Mouse (Mus musculus): ENCODE results near the gene Dpagt1. TPM values are rescaled to one million over a fixed set of nuclear protein-coding genes. Genes with fewer than 3 reads are reported as not detected.
A peak's percentile ranks its signal among the peaks of the same experiment; 100 is the strongest.
"Not testable (repeated sequence)": the region's sequence is repeated elsewhere in the genome, so short reads cannot be mapped to it uniquely, and the experiment has no call there.

Gene Dpagt1
- polyA plus RNA-seq, 1 experiment from 2014 or later: 51.6 TPM

GRCm38 (mm10) chr9:44334396-44335330 is 8.8 kb downstream of the Dpagt1 start, which contains the start of gene H2afx:
Gene H2afx (plus strand): TSS chr9:44334694.
- Histone ChIP-seq H3K36me3 (ENCODE audit: control insufficient read depth, insufficient read depth, low read length) (peaks cover 15% of the 10 kb centered on the region), H3K27me3 (ENCODE audit: control insufficient read depth, insufficient read depth, low read length) (no peaks in the 10 kb centered on the region), H3K27ac (ENCODE audit: low read depth, low read length) (peak within 1 kb of the TSS; percentile 95), H3K9me3 (ENCODE audit: control insufficient read depth, low read length) (no peaks in the 10 kb centered on the region), H3K4me1 (replicated peaks; ENCODE audit: control insufficient read depth, insufficient read depth, low read length) (peaks cover 4% of the 10 kb centered on the region; the same call in 1 of the 2 replicates), H3K4me2 (replicated peaks; ENCODE audit: low read depth, low read length) (peak within 1 kb of the TSS; percentile 78), H3K9ac (ENCODE audit: low read depth, low read length) (peak within 1 kb of the TSS; percentile 99), H3K4me3 (ENCODE audit: low read depth, low read length) (peak within 1 kb of the TSS; percentile 89)
- ATAC-seq (ENCODE audit: low FRiP score) (peak; percentile 97), DNase-seq (ENCODE audit: low spot score) (peak; percentile 97)
- under 1% methylated on average over 91 of the region's 91 CpGs for WGBS

GRCm38 (mm10) chr9:44335331-44336092 is 9.7 kb downstream of the Dpagt1 start:
- peak overlapping the region; percentile 89 for H3K4me3 ChIP-seq (ENCODE audit: low read depth, low read length)
- under 1% methylated on average over 48 of the region's 50 CpGs for WGBS
- DNase-seq (ENCODE audit: low spot score) (peak; percentile 70), ATAC-seq (ENCODE audit: low FRiP score) (no peak)
- H3K9ac ChIP-seq (ENCODE audit: low read depth, low read length): peak overlapping the region; percentile 99
- H3K27ac ChIP-seq (ENCODE audit: low read depth, low read length): peak overlapping the region; percentile 95
- no peaks in the 10 kb centered on the region for H3K27me3 ChIP-seq (ENCODE audit: control insufficient read depth, insufficient read depth, low read length)
- peaks cover 4% of the 10 kb centered on the region; the same call in 1 of the 2 replicates for H3K4me1 ChIP-seq (replicated peaks; ENCODE audit: control insufficient read depth, insufficient read depth, low read length)
- H3K9me3 ChIP-seq (ENCODE audit: control insufficient read depth, low read length): no peaks in the 10 kb centered on the region
- H3K4me2 ChIP-seq (replicated peaks; ENCODE audit: low read depth, low read length): peak overlapping the region; percentile 78
- H3K36me3 ChIP-seq (ENCODE audit: control insufficient read depth, insufficient read depth, low read length): peaks cover 15% of the 10 kb centered on the region

- Histone ChIP-seq H3K9ac (ENCODE audit: low read depth, low read length) (peak overlapping the region; percentile 99), H3K4me3 (ENCODE audit: low read depth, low read length) (peak overlapping the region; percentile 89), H3K27me3 (ENCODE audit: control insufficient read depth, insufficient read depth, low read length) (no peaks in the 10 kb centered on the region), H3K4me2 (replicated peaks; ENCODE audit: low read depth, low read length) (peak overlapping the region; percentile 78), H3K4me1 (replicated peaks; ENCODE audit: control insufficient read depth, insufficient read depth, low read length) (peaks cover 4% of the 10 kb centered on the region; the same call in 1 of the 2 replicates), H3K27ac (ENCODE audit: low read depth, low read length) (0 out of 2 replicates have a peak overlapping the region, but pooled peaks have one; percentile 95), H3K9me3 (ENCODE audit: control insufficient read depth, low read length) (no peaks in the 10 kb centered on the region), H3K36me3 (ENCODE audit: control insufficient read depth, insufficient read depth, low read length) (peaks cover 15% of the 10 kb centered on the region)
- 2% methylated on average over 5 of the region's 5 CpGs for WGBS
- no peak for DNase-seq (ENCODE audit: low spot score)
- ATAC-seq (ENCODE audit: low FRiP score): no peak
Measured at GRCm38 (mm10) chr9:44336093-44336406, 10.2 kb downstream of the Dpagt1 start.

GRCm38 (mm10) chr9:44336513-44336912 is 10.7 kb downstream of the Dpagt1 start:
- not testable (repeated sequence) for DNase-seq (ENCODE audit: low spot score); ATAC-seq (ENCODE audit: low FRiP score); H3K9me3 ChIP-seq (ENCODE audit: control insufficient read depth, low read length); H3K27me3 ChIP-seq (ENCODE audit: control insufficient read depth, insufficient read depth, low read length); H3K4me1 ChIP-seq (replicated peaks; ENCODE audit: control insufficient read depth, insufficient read depth, low read length); H3K27ac ChIP-seq (ENCODE audit: low read depth, low read length)
- peak overlapping the region; percentile 89 for H3K4me3 ChIP-seq (ENCODE audit: low read depth, low read length)
- peaks cover 15% of the 10 kb centered on the region for H3K36me3 ChIP-seq (ENCODE audit: control insufficient read depth, insufficient read depth, low read length)
- H3K4me2 ChIP-seq (replicated peaks; ENCODE audit: low read depth, low read length): peak overlapping the region; percentile 78
- 35% methylated on average over 4 of the region's 4 CpGs for WGBS
- peak overlapping the region; percentile 52 for H3K9ac ChIP-seq (ENCODE audit: low read depth, low read length)

GRCm38 (mm10) chr9:44336964-44337363 is 11.1 kb downstream of the Dpagt1 start:
- no peak for ATAC-seq (ENCODE audit: low FRiP score)
- Histone ChIP-seq H3K4me1 (replicated peaks; ENCODE audit: control insufficient read depth, insufficient read depth, low read length) (peaks cover 4% of the 10 kb centered on the region; the same call in 1 of the 2 replicates), H3K4me3 (ENCODE audit: low read depth, low read length) (peak overlapping the region; percentile 89), H3K27me3 (ENCODE audit: control insufficient read depth, insufficient read depth, low read length) (no peaks in the 10 kb centered on the region), H3K9ac (ENCODE audit: low read depth, low read length) (peak overlapping the region; percentile 52), H3K9me3 (ENCODE audit: control insufficient read depth, low read length) (no peaks in the 10 kb centered on the region), H3K27ac (ENCODE audit: low read depth, low read length) (no peak overlapping the region), H3K4me2 (replicated peaks; ENCODE audit: low read depth, low read length) (peak overlapping the region; percentile 78), H3K36me3 (ENCODE audit: control insufficient read depth, insufficient read depth, low read length) (peaks cover 11% of the 10 kb centered on the region)
- no peak for DNase-seq (ENCODE audit: low spot score)
- 75% methylated on average over 3 of the region's 3 CpGs for WGBS

GRCm38 (mm10) chr9:44337436-44338169 is 11.8 kb downstream of the Dpagt1 start:
- no peak for ATAC-seq (ENCODE audit: low FRiP score)
- 65% methylated on average over 9 of the region's 9 CpGs for WGBS
- peak overlapping the region; percentile 11; the same call in 1 of the 2 replicates for H3K4me2 ChIP-seq (replicated peaks; ENCODE audit: low read depth, low read length)

GRCm38 (mm10) chr9:44338574-44338973 is 12.8 kb downstream of the Dpagt1 start:
- no peak for ATAC-seq (ENCODE audit: low FRiP score)
- H3K4me1 ChIP-seq (replicated peaks; ENCODE audit: control insufficient read depth, insufficient read depth, low read length): peaks cover 8% of the 10 kb centered on the region; the same call in 1 of the 2 replicates
- DNase-seq (ENCODE audit: low spot score): no peak

More at GRCm38 (mm10) chr9:44337436-44338169, 11.8 kb downstream of the Dpagt1 start:
- H3K4me3 ChIP-seq (ENCODE audit: low read depth, low read length): peak overlapping the region; percentile 4; the same call in 1 of the 2 replicates
- peaks cover 4% of the 10 kb centered on the region; the same call in 1 of the 2 replicates for H3K4me1 ChIP-seq (replicated peaks; ENCODE audit: control insufficient read depth, insufficient read depth, low read length)
- H3K9ac ChIP-seq (ENCODE audit: low read depth, low read length): no peak overlapping the region
- H3K9me3 ChIP-seq (ENCODE audit: control insufficient read depth, low read length): no peaks in the 10 kb centered on the region
- no peak overlapping the region for H3K27ac ChIP-seq (ENCODE audit: low read depth, low read length)
- DNase-seq (ENCODE audit: low spot score): no peak
- H3K36me3 ChIP-seq (ENCODE audit: control insufficient read depth, insufficient read depth, low read length): peaks cover 8% of the 10 kb centered on the region
- H3K27me3 ChIP-seq (ENCODE audit: control insufficient read depth, insufficient read depth, low read length): no peaks in the 10 kb centered on the region

GRCm38 (mm10) chr9:44341487-44341886 is 15.7 kb downstream of the Dpagt1 start:
- Histone ChIP-seq H3K9ac (ENCODE audit: low read depth, low read length) (peak overlapping the region; percentile 34), H3K4me2 (replicated peaks; ENCODE audit: low read depth, low read length) (no peak overlapping the region), H3K36me3 (ENCODE audit: control insufficient read depth, insufficient read depth, low read length) (peaks cover under 1% of the 10 kb centered on the region; the same call in 1 of the 2 replicates), H3K27me3 (ENCODE audit: control insufficient read depth, insufficient read depth, low read length) (no peaks in the 10 kb centered on the region), H3K27ac (ENCODE audit: low read depth, low read length) (no peak overlapping the region), H3K4me1 (replicated peaks; ENCODE audit: control insufficient read depth, insufficient read depth, low read length) (peaks cover 8% of the 10 kb centered on the region; the same call in 1 of the 2 replicates), H3K4me3 (ENCODE audit: low read depth, low read length) (0 out of 2 replicates have a peak overlapping the region, but pooled peaks have one; percentile 17), H3K9me3 (ENCODE audit: control insufficient read depth, low read length) (no peaks in the 10 kb centered on the region)
- WGBS: 97% methylated on average over 5 of the region's 5 CpGs
- DNase-seq (ENCODE audit: low spot score): no peak
- ATAC-seq (ENCODE audit: low FRiP score): no peak

More at GRCm38 (mm10) chr9:44338574-44338973, 12.8 kb downstream of the Dpagt1 start:
- Histone ChIP-seq H3K4me2 (replicated peaks; ENCODE audit: low read depth, low read length) (no peak overlapping the region), H3K36me3 (ENCODE audit: control insufficient read depth, insufficient read depth, low read length) (peaks cover under 1% of the 10 kb centered on the region; the same call in 1 of the 2 replicates), H3K9me3 (ENCODE audit: control insufficient read depth, low read length) (no peaks in the 10 kb centered on the region), H3K9ac (ENCODE audit: low read depth, low read length) (no peak overlapping the region), H3K4me3 (ENCODE audit: low read depth, low read length) (no peak overlapping the region), H3K27ac (ENCODE audit: low read depth, low read length) (no peak overlapping the region), H3K27me3 (ENCODE audit: control insufficient read depth, insufficient read depth, low read length) (no peaks in the 10 kb centered on the region)
- WGBS: 89% methylated on average over 5 of the region's 5 CpGs

All from hindbrain, embryonic 11.5 days (tissue).